Mouse (Mus musculus) myocyte (in vitro differentiated cells): Measurements from ENCODE around the gene Txn2. TPM values are rescaled to one million over a fixed set of nuclear protein-coding genes. Genes with fewer than 3 reads are reported as not detected.

ENCODE experiments used
- H3K27me3 ChIP-seq: one replicate; pipeline ENCODE4 v1.6.1; 2011; ENCODE audit not compliant: control insufficient read depth, insufficient read depth, insufficient read length
- H3K36me3 ChIP-seq: one replicate; pipeline ENCODE4 v1.6.1; 2011; ENCODE audit not compliant: control insufficient read depth, insufficient read depth
- H3K4me2 ChIP-seq: one replicate; pipeline ENCODE4 v1.6.1; 2011; ENCODE audit warnings: low read depth, control low read depth
- H3K4me3 ChIP-seq: one replicate; pipeline ENCODE4 v1.5.1; 2011; ENCODE audit warnings: mild to moderate bottlenecking, control low read depth, moderate library complexity
- H3K79me2 ChIP-seq: one replicate; pipeline ENCODE4 v1.6.1; 2011; ENCODE audit not compliant: control insufficient read depth, insufficient read depth
- H3ac ChIP-seq: one replicate; pipeline ENCODE4 v1.6.1; 2011; ENCODE audit not compliant: control insufficient read depth, insufficient read length
- CEBPB ChIP-seq: IDR thresholded peaks from 2 replicates; pipeline ENCODE4 v1.6.1; 2011; ENCODE audit warnings: mild to moderate bottlenecking, moderate library complexity; ENCODE audit not compliant: poor library complexity, insufficient read depth, severe bottlenecking
- E2F4 ChIP-seq: IDR thresholded peaks from one replicate; pipeline ENCODE4 v1.6.1; 2011; ENCODE audit warnings: mild to moderate bottlenecking, control low read depth, moderate library complexity; ENCODE audit not compliant: insufficient read depth
- MAX ChIP-seq: IDR thresholded peaks from one replicate; pipeline ENCODE4 v1.6.1; 2011; ENCODE audit warnings: low read depth, mild to moderate bottlenecking, control low read depth
- MYOD1 ChIP-seq, 3 experiments: IDR thresholded peaks; one replicate each; pipeline ENCODE4 v1.6.1; 2011; ENCODE audit warnings: control low read depth in 2 of 3, low read depth in 2 of 3, mild to moderate bottlenecking in 2 of 3, moderate library complexity in 1 of 3; ENCODE audit not compliant: insufficient read length in 2 of 3, control insufficient read depth in 1 of 3
- MYOG ChIP-seq, 3 experiments: IDR thresholded peaks; one replicate each; pipeline ENCODE4 v1.6.1; 2011; ENCODE audit warnings: control low read depth in 2 of 3, low read depth in 2 of 3, mild to moderate bottlenecking in 2 of 3; ENCODE audit not compliant: insufficient read length in 2 of 3, control insufficient read depth in 1 of 3, insufficient read depth in 1 of 3
- POLR2A ChIP-seq: IDR thresholded peaks from one replicate; pipeline ENCODE4 v1.6.1; 2011; ENCODE audit warnings: low read depth, mild to moderate bottlenecking, control low read depth, moderate library complexity; ENCODE audit not compliant: insufficient read length
- POLR2AphosphoS2 ChIP-seq: IDR thresholded peaks from one replicate; pipeline ENCODE4 v1.6.1; 2011; ENCODE audit warnings: low read depth, control low read depth; ENCODE audit not compliant: insufficient read length
- REST ChIP-seq: IDR thresholded peaks from one replicate; pipeline ENCODE4 v1.6.1; 2011; ENCODE audit warnings: mild to moderate bottlenecking, control low read depth, moderate library complexity; ENCODE audit not compliant: insufficient read depth, insufficient read length
- SRF ChIP-seq: IDR thresholded peaks from one replicate; pipeline ENCODE4 v1.6.1; 2011; ENCODE audit warnings: low read depth; ENCODE audit not compliant: control insufficient read depth, insufficient read length
- TCF12 ChIP-seq: IDR thresholded peaks from one replicate; pipeline ENCODE4 v1.6.1; 2011; ENCODE audit warnings: mild to moderate bottlenecking, control low read depth; ENCODE audit not compliant: poor library complexity, insufficient read depth, severe bottlenecking
- TCF3 ChIP-seq: IDR thresholded peaks from one replicate; pipeline ENCODE4 v1.6.1; 2011; ENCODE audit warnings: low read depth, control low read depth; ENCODE audit not compliant: insufficient read length
- USF1 ChIP-seq: IDR thresholded peaks from one replicate; pipeline ENCODE4 v1.6.1; 2011; ENCODE audit warnings: low read depth, mild to moderate bottlenecking, control low read depth, moderate library complexity
- polyA plus RNA-seq: library from polyadenylated mRNA; unstranded; fragments of >200 nt; fragmentation: generic; extraction: Trizol; gene quantifications from one replicate; pipeline ENCODE4 v1.2.1, GENCODE M21; 2012; ENCODE audit warnings: missing spikeins

Txn2 gene
- polyA plus RNA-seq, 1 experiment: 383 TPM

- no peak for TF ChIP-seq CEBPB
- no peak for TF ChIP-seq POLR2AphosphoS2
- TF ChIP-seq MAX: no peak
- no peak for TF ChIP-seq REST
- no peak for TF ChIP-seq POLR2A
- TF ChIP-seq MYOG (IDR thresholded peaks at IDR 0.05; ENCODE audit: control insufficient read depth in 1 of 3, insufficient read depth in 1 of 3, insufficient read length in 2 of 3, low read depth in 2 of 3): no peak
- no peak for TF ChIP-seq TCF12
- TF ChIP-seq TCF3: no peak
- TF ChIP-seq MYOD1 (IDR thresholded peaks at IDR 0.05; ENCODE audit: control insufficient read depth in 1 of 3, insufficient read length in 2 of 3, low read depth in 2 of 3): no peak
- no peak for TF ChIP-seq E2F4
- TF ChIP-seq USF1: no peak
- no peak for TF ChIP-seq SRF
- no peaks in the 10 kb centered on the region for H3K79me2 ChIP-seq
- no peak overlapping the region for H3K4me3 ChIP-seq
- no peak overlapping the region for H3K4me2 ChIP-seq
- no peaks in the 10 kb centered on the region for H3K36me3 ChIP-seq
- H3K27me3 ChIP-seq: no peaks in the 10 kb centered on the region
- H3ac ChIP-seq: no peak overlapping the region
Measured at GRCm38 (mm10) chr15:77934968-77935367, 6.2 kb upstream of the Txn2 start.

GRCm38 (mm10) chr15:77934326-77934725 is 5.5 kb upstream of the Txn2 start:
- Histone ChIP-seq H3K79me2 (no peaks in the 10 kb centered on the region), H3K4me3 (no peak overlapping the region), H3K36me3 (no peaks in the 10 kb centered on the region), H3ac (no peak overlapping the region), H3K27me3 (no peaks in the 10 kb centered on the region), H3K4me2 (peak overlapping the region; percentile 62)
- TF ChIP-seq E2F4 (no peak), TCF12 (no peak), TCF3 (no peak), MYOD1 (IDR thresholded peaks at IDR 0.05; ENCODE audit: control insufficient read depth in 1 of 3, insufficient read length in 2 of 3, low read depth in 2 of 3) (peak in 1 of 3 experiments; percentile 44), USF1 (no peak), CEBPB (peak; percentile 89), MAX (no peak), POLR2AphosphoS2 (no peak), REST (no peak), MYOG (IDR thresholded peaks at IDR 0.05; ENCODE audit: control insufficient read depth in 1 of 3, insufficient read depth in 1 of 3, insufficient read length in 2 of 3, low read depth in 2 of 3) (no peak), POLR2A (no peak), SRF (no peak)

- no peaks in the 10 kb centered on the region for H3K36me3 ChIP-seq
- H3K27me3 ChIP-seq: no peaks in the 10 kb centered on the region
- no peak overlapping the region for H3K4me3 ChIP-seq
- TF ChIP-seq MYOG (IDR thresholded peaks at IDR 0.05; ENCODE audit: control insufficient read depth in 1 of 3, insufficient read depth in 1 of 3, insufficient read length in 2 of 3, low read depth in 2 of 3) (peak in 1 of 3 experiments; percentile 59), REST (peak; percentile 46), E2F4 (no peak), POLR2AphosphoS2 (peak; percentile 71), POLR2A (peak; percentile 57), TCF3 (peak; percentile 13), SRF (peak; percentile 76), TCF12 (no peak), USF1 (no peak), CEBPB (no peak), MYOD1 (IDR thresholded peaks at IDR 0.05; ENCODE audit: control insufficient read depth in 1 of 3, insufficient read length in 2 of 3, low read depth in 2 of 3) (peak in 1 of 3 experiments; percentile 57), MAX (no peak)
- peak overlapping the region; percentile 62 for H3K4me2 ChIP-seq
- no peak overlapping the region for H3ac ChIP-seq
- no peaks in the 10 kb centered on the region for H3K79me2 ChIP-seq
Measured at GRCm38 (mm10) chr15:77933770-77934169, 5.0 kb upstream of the Txn2 start.

GRCm38 (mm10) chr15:77933222-77933621 is 4.4 kb upstream of the Txn2 start:
- TF ChIP-seq TCF12 (no peak), REST (no peak), POLR2AphosphoS2 (no peak), MYOG (IDR thresholded peaks at IDR 0.05; ENCODE audit: control insufficient read depth in 1 of 3, insufficient read depth in 1 of 3, insufficient read length in 2 of 3, low read depth in 2 of 3) (no peak), MAX (no peak), TCF3 (no peak), SRF (no peak), MYOD1 (IDR thresholded peaks at IDR 0.05; ENCODE audit: control insufficient read depth in 1 of 3, insufficient read length in 2 of 3, low read depth in 2 of 3) (no peak), CEBPB (no peak), POLR2A (no peak), USF1 (no peak), E2F4 (no peak)
- Histone ChIP-seq H3K36me3 (no peaks in the 10 kb centered on the region), H3K27me3 (no peaks in the 10 kb centered on the region), H3K4me2 (peak overlapping the region; percentile 62), H3ac (no peak overlapping the region), H3K4me3 (no peak overlapping the region), H3K79me2 (peaks cover 3% of the 10 kb centered on the region)

DNA sequence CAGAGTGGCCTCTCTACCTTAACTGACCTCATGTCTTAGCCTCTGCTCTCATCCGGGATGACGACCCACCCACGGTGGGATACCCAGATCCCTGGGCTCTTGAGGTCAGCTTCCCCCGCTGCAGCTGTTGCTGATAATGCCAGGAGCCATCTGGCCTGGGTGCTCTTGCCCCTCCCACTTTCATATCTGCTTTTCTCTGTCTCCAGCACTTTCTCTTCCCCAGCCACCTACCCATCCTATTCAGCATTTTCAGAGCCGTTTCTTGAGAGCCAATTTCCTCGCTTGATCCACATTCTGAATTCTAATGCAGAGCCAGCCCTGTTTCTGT is 2.8 kb upstream of the Txn2 start:
- no peak overlapping the region for H3K4me3 ChIP-seq
- TF ChIP-seq POLR2A: no peak
- TF ChIP-seq TCF3: peak; percentile 83
- peak; percentile 84 to 98 (median 91) for TF ChIP-seq MYOD1 (IDR thresholded peaks at IDR 0.05; ENCODE audit: control insufficient read depth in 1 of 3, insufficient read length in 2 of 3, low read depth in 2 of 3)
- TF ChIP-seq POLR2AphosphoS2: no peak
- peak; percentile 92 for TF ChIP-seq TCF12
- TF ChIP-seq MYOG (IDR thresholded peaks at IDR 0.05; ENCODE audit: control insufficient read depth in 1 of 3, insufficient read depth in 1 of 3, insufficient read length in 2 of 3, low read depth in 2 of 3): peak; percentile 80 to 96 (median 88)
- no peak for TF ChIP-seq SRF
- no peak overlapping the region for H3ac ChIP-seq
- H3K4me2 ChIP-seq: peak overlapping the region; percentile 90
- H3K36me3 ChIP-seq: peaks cover 7% of the 10 kb centered on the region
- H3K79me2 ChIP-seq: peaks cover 19% of the 10 kb centered on the region
- no peaks in the 10 kb centered on the region for H3K27me3 ChIP-seq
